Mouse (Mus musculus): ENCODE data around the gene Rgs3.

The Rgs3 gene

GRCm38 (mm10) chr4:62623251-62624015 lies 63.8 kb downstream of the Rgs3 start:
- in situ Hi-C loops (cut with MboI; ENCODE audit: unreplicated experiment in 2 of 2), result no loop called here

- in situ Hi-C loops (cut with MboI; ENCODE audit: unreplicated experiment in 2 of 2), result no loop called here
Measured at GRCm38 (mm10) chr4:62624679-62625450, 65.2 kb downstream of the Rgs3 start.

GRCm38 (mm10) chr4:62625451-62626061 lies 65.9 kb downstream of the Rgs3 start:
- in situ Hi-C loops (cut with MboI; ENCODE audit: unreplicated experiment in 2 of 2), result no loop called here

- in situ Hi-C loops (cut with MboI; ENCODE audit: unreplicated experiment in 2 of 2), result no loop called here
Measured at GRCm38 (mm10) chr4:62626228-62627026, 66.8 kb downstream of the Rgs3 start.

GRCm38 (mm10) chr4:62627331-62627730 lies 67.7 kb downstream of the Rgs3 start:
- in situ Hi-C loops (cut with MboI; ENCODE audit: unreplicated experiment in 2 of 2), result no loop called here

GRCm38 (mm10) chr4:62628547-62628946 lies 68.9 kb downstream of the Rgs3 start:
- in situ Hi-C loops (cut with MboI; ENCODE audit: unreplicated experiment in 2 of 2), result no loop called here

GRCm38 (mm10) chr4:62629461-62629860 lies 69.8 kb downstream of the Rgs3 start:
- in situ Hi-C loops (cut with MboI; ENCODE audit: unreplicated experiment in 2 of 2), result no loop called here

- in situ Hi-C loops (cut with MboI; ENCODE audit: unreplicated experiment in 2 of 2), result no loop called here
Measured at GRCm38 (mm10) chr4:62629905-62630304, 70.3 kb downstream of the Rgs3 start.

- in situ Hi-C loops (cut with MboI; ENCODE audit: unreplicated experiment in 2 of 2), result no loop called here
Measured at GRCm38 (mm10) chr4:62633243-62633642, 73.6 kb downstream of the Rgs3 start.

- in situ Hi-C loops (cut with MboI; ENCODE audit: unreplicated experiment in 2 of 2), result no loop called here
Measured at GRCm38 (mm10) chr4:62634054-62634591, 74.5 kb downstream of the Rgs3 start.

GRCm38 (mm10) chr4:62634840-62635239 lies 75.2 kb downstream of the Rgs3 start:
- in situ Hi-C loops (cut with MboI; ENCODE audit: unreplicated experiment in 2 of 2), result no loop called here

- in situ Hi-C loops (cut with MboI; ENCODE audit: unreplicated experiment in 2 of 2), result no loop called here
Measured at GRCm38 (mm10) chr4:62636047-62636446, 76.4 kb downstream of the Rgs3 start.

- in situ Hi-C loops (cut with MboI; ENCODE audit: unreplicated experiment in 2 of 2), result no loop called here
Measured at GRCm38 (mm10) chr4:62637856-62638604, 78.4 kb downstream of the Rgs3 start.

GRCm38 (mm10) chr4:62640496-62641229 lies 81.0 kb downstream of the Rgs3 start:
- in situ Hi-C loops (cut with MboI; ENCODE audit: unreplicated experiment in 2 of 2), result no loop called here

GRCm38 (mm10) chr4:62641230-62641589 lies 81.6 kb downstream of the Rgs3 start:
- in situ Hi-C loops (cut with MboI; ENCODE audit: unreplicated experiment in 2 of 2), result no loop called here

- in situ Hi-C loops (cut with MboI; ENCODE audit: unreplicated experiment in 2 of 2), result no loop called here
Measured at GRCm38 (mm10) chr4:62641656-62642055, 82.0 kb downstream of the Rgs3 start.

GRCm38 (mm10) chr4:62643401-62643800 lies 83.8 kb downstream of the Rgs3 start:
- in situ Hi-C loops (cut with MboI; ENCODE audit: unreplicated experiment in 2 of 2), result no loop called here

- in situ Hi-C loops (cut with MboI; ENCODE audit: unreplicated experiment in 2 of 2), result no loop called here
Measured at GRCm38 (mm10) chr4:62644031-62644793, 84.6 kb downstream of the Rgs3 start.
